Mouse (Mus musculus): ENCODE results near the gene B3gnt6. TPM values are rescaled to one million over a fixed set of nuclear protein-coding genes. Genes with fewer than 3 reads are reported as not detected.
"Not testable (repeated sequence)": the region's sequence is repeated elsewhere in the genome, so short reads cannot be mapped to it uniquely, and the experiment has no call there.

B3gnt6 gene
- polyA plus RNA-seq, 1 experiment from 2014 or later = 0.24 TPM

GRCm38 (mm10) chr7:98190578-98190977 is 8.7 kb downstream of the B3gnt6 start:
- whole genome bisulfite sequencing = 89% methylated on average over 1 of the region's 1 CpGs
- H3K4me3 ChIP-seq = no peak overlapping the region
- H3K4me2 ChIP-seq = no peak overlapping the region
- no peak overlapping the region for H3K27ac ChIP-seq (replicated peaks)
- no peaks in the 10 kb centered on the region for H3K36me3 ChIP-seq
- ATAC-seq (ENCODE audit: low read depth) = no peak
- H3K9ac ChIP-seq = no peak overlapping the region
- H3K9me3 ChIP-seq = no peaks in the 10 kb centered on the region
- H3K27me3 ChIP-seq = peaks cover 46% of the 10 kb centered on the region
- H3K4me1 ChIP-seq (replicated peaks) = peaks cover 40% of the 10 kb centered on the region

- no peak for ATAC-seq (ENCODE audit: low read depth)
- H3K9ac ChIP-seq = no peak overlapping the region
- no peak overlapping the region for H3K27ac ChIP-seq (replicated peaks)
- no peak overlapping the region for H3K4me3 ChIP-seq
- no peak overlapping the region for H3K4me2 ChIP-seq
- H3K27me3 ChIP-seq = peaks cover 38% of the 10 kb centered on the region
- H3K36me3 ChIP-seq = no peaks in the 10 kb centered on the region
- WGBS = 41% methylated on average over 3 of the region's 3 CpGs
- no peaks in the 10 kb centered on the region for H3K9me3 ChIP-seq
- peaks cover 48% of the 10 kb centered on the region for H3K4me1 ChIP-seq (replicated peaks)
These were observed 9.5 kb downstream of the B3gnt6 start for GRCm38 (mm10) chr7:98189745-98190144.

- Histone ChIP-seq H3K4me2 (no peak overlapping the region), H3K27ac (replicated peaks) (no peak overlapping the region), H3K27me3 (peaks cover 27% of the 10 kb centered on the region), H3K4me3 (no peak overlapping the region), H3K36me3 (no peaks in the 10 kb centered on the region), H3K4me1 (replicated peaks) (peaks cover 41% of the 10 kb centered on the region), H3K9me3 (no peaks in the 10 kb centered on the region), H3K9ac (no peak overlapping the region)
- ATAC-seq (ENCODE audit: low read depth) = no peak
- WGBS = 94% methylated on average over 2 of the region's 2 CpGs
These were observed 10.6 kb downstream of the B3gnt6 start for GRCm38 (mm10) chr7:98188680-98189079.

GRCm38 (mm10) chr7:98188238-98188637 is 11.0 kb downstream of the B3gnt6 start:
- peaks cover 22% of the 10 kb centered on the region for H3K27me3 ChIP-seq
- no peak for ATAC-seq (ENCODE audit: low read depth)
- no peak overlapping the region for H3K27ac ChIP-seq (replicated peaks)
- H3K9me3 ChIP-seq = no peaks in the 10 kb centered on the region
- H3K9ac ChIP-seq = no peak overlapping the region
- H3K36me3 ChIP-seq = no peaks in the 10 kb centered on the region
- WGBS = 95% methylated on average over 2 of the region's 2 CpGs
- no peak overlapping the region for H3K4me2 ChIP-seq
- H3K4me3 ChIP-seq = no peak overlapping the region
- peaks cover 36% of the 10 kb centered on the region for H3K4me1 ChIP-seq (replicated peaks)

DNA sequence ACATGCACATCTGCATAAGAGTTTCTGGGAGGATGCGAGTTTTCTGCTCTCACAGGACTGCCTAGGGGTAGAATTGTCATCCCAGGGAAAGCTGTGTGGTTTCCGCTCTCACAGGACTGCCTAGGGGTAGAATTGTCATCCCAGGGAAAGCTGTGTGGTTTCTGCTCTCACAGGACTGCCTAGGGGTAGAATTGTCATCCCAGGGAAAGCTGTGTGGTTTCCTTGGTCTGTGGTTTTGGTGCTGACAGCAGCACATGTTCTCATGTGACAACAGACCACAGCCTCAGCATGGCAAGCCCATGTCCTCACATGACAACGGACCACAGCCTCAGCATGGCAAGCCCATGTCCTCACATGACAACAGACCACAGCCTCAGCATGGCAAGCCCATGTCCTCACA is 11.9 kb downstream of the B3gnt6 start:
- 60% methylated on average over 3 of the region's 3 CpGs for WGBS
- Histone ChIP-seq H3K4me1 (replicated peaks) (peaks cover 34% of the 10 kb centered on the region), H3K27me3 (peaks cover 13% of the 10 kb centered on the region), H3K27ac (replicated peaks) (peak overlapping the region; percentile 77)
- H3K9me3 ChIP-seq; H3K9ac ChIP-seq; ATAC-seq (ENCODE audit: low read depth); H3K36me3 ChIP-seq; H3K4me3 ChIP-seq; H3K4me2 ChIP-seq: not testable (repeated sequence)

GRCm38 (mm10) chr7:98186637-98187036 is 12.6 kb downstream of the B3gnt6 start:
- Histone ChIP-seq H3K4me3 (no peak overlapping the region), H3K4me2 (no peak overlapping the region), H3K9ac (no peak overlapping the region), H3K27ac (replicated peaks) (peak overlapping the region; percentile 81), H3K9me3 (no peaks in the 10 kb centered on the region), H3K4me1 (replicated peaks) (peaks cover 34% of the 10 kb centered on the region), H3K27me3 (peaks cover 6% of the 10 kb centered on the region), H3K36me3 (no peaks in the 10 kb centered on the region)
- WGBS = 21% methylated on average over 8 of the region's 8 CpGs
- peak; percentile 77 for ATAC-seq (ENCODE audit: low read depth)

GRCm38 (mm10) chr7:98185326-98185725 is 14.0 kb downstream of the B3gnt6 start:
- Histone ChIP-seq H3K4me1 (replicated peaks) (peaks cover 34% of the 10 kb centered on the region), H3K4me2 (no peak overlapping the region), H3K27me3 (no peaks in the 10 kb centered on the region), H3K9ac (no peak overlapping the region), H3K4me3 (no peak overlapping the region), H3K36me3 (no peaks in the 10 kb centered on the region), H3K9me3 (no peaks in the 10 kb centered on the region), H3K27ac (replicated peaks) (peak overlapping the region; percentile 81)
- peak; percentile 16; the same call in 1 of the 2 replicates for ATAC-seq (ENCODE audit: low read depth)
- WGBS = 53% methylated on average over 6 of the region's 6 CpGs

- H3K4me3 ChIP-seq = peak overlapping the region; percentile 84
- WGBS = 72% methylated on average over 5 of the region's 5 CpGs
- H3K4me1 ChIP-seq (replicated peaks) = peaks cover 39% of the 10 kb centered on the region
- peak overlapping the region; percentile 83 for H3K9ac ChIP-seq
- peak; percentile 15; the same call in 1 of the 2 replicates for ATAC-seq (ENCODE audit: low read depth)
- H3K36me3 ChIP-seq = no peaks in the 10 kb centered on the region
- peak overlapping the region; percentile 67 for H3K4me2 ChIP-seq
- no peaks in the 10 kb centered on the region for H3K9me3 ChIP-seq
- H3K27ac ChIP-seq (replicated peaks) = 0 out of 2 replicates have a peak overlapping the region, but pooled peaks have one; percentile 33
- no peaks in the 10 kb centered on the region for H3K27me3 ChIP-seq
These were observed 20.6 kb downstream of the B3gnt6 start for GRCm38 (mm10) chr7:98178560-98179231.

GRCm38 (mm10) chr7:98177929-98178559 is 21.2 kb downstream of the B3gnt6 start, which contains the start of gene Capn5:
Capn5 (minus strand) TSS chr7:98178274.
- WGBS = under 1% methylated on average over 38 of the region's 44 CpGs
- H3K9me3 ChIP-seq = no peaks in the 10 kb centered on the region
- peak within 1 kb of the TSS; percentile 83 for H3K9ac ChIP-seq
- H3K4me3 ChIP-seq = peak within 1 kb of the TSS; percentile 84
- no peaks in the 10 kb centered on the region for H3K27me3 ChIP-seq
- H3K4me1 ChIP-seq (replicated peaks) = peaks cover 45% of the 10 kb centered on the region
- ATAC-seq (ENCODE audit: low read depth) = peak; percentile 88
- H3K27ac ChIP-seq (replicated peaks) = peak within 1 kb of the TSS; percentile 33
- peak within 1 kb of the TSS; percentile 67 for H3K4me2 ChIP-seq
- H3K36me3 ChIP-seq = no peaks in the 10 kb centered on the region

- peak overlapping the region; percentile 84 for H3K4me3 ChIP-seq
- H3K9ac ChIP-seq = peak overlapping the region; percentile 83
- no peaks in the 10 kb centered on the region for H3K36me3 ChIP-seq
- peak; percentile 64; the same call in 1 of the 2 replicates for ATAC-seq (ENCODE audit: low read depth)
- no peaks in the 10 kb centered on the region for H3K9me3 ChIP-seq
- peak overlapping the region; percentile 67 for H3K4me2 ChIP-seq
- peak overlapping the region; percentile 33 for H3K27ac ChIP-seq (replicated peaks)
- 9% methylated on average over 9 of the region's 9 CpGs for WGBS
- peaks cover 45% of the 10 kb centered on the region for H3K4me1 ChIP-seq (replicated peaks)
- H3K27me3 ChIP-seq = no peaks in the 10 kb centered on the region
These were observed 21.7 kb downstream of the B3gnt6 start for GRCm38 (mm10) chr7:98177566-98177928.

GRCm38 (mm10) chr7:98177071-98177485 is 22.2 kb downstream of the B3gnt6 start:
- peak; percentile 15 for ATAC-seq (ENCODE audit: low read depth)
- WGBS = 45% methylated on average over 2 of the region's 2 CpGs
- no peak overlapping the region for H3K27ac ChIP-seq (replicated peaks)
- no peaks in the 10 kb centered on the region for H3K9me3 ChIP-seq
- H3K36me3 ChIP-seq = no peaks in the 10 kb centered on the region
- H3K4me3 ChIP-seq = peak overlapping the region; percentile 84
- peak overlapping the region; percentile 83 for H3K9ac ChIP-seq
- H3K4me1 ChIP-seq (replicated peaks) = peaks cover 45% of the 10 kb centered on the region
- H3K27me3 ChIP-seq = no peaks in the 10 kb centered on the region
- H3K4me2 ChIP-seq = peak overlapping the region; percentile 67

GRCm38 (mm10) chr7:98176322-98177070 is 22.8 kb downstream of the B3gnt6 start:
- H3K9ac ChIP-seq = peak overlapping the region; percentile 83
- WGBS = 75% methylated on average over 8 of the region's 8 CpGs

More at GRCm38 (mm10) chr7:98176322-98177070, 22.8 kb downstream of the B3gnt6 start:
- ATAC-seq (ENCODE audit: low read depth) = no peak
- Histone ChIP-seq H3K36me3 (no peaks in the 10 kb centered on the region), H3K4me1 (replicated peaks) (peaks cover 48% of the 10 kb centered on the region), H3K4me2 (peak overlapping the region; percentile 67), H3K9me3 (no peaks in the 10 kb centered on the region), H3K27ac (replicated peaks) (no peak overlapping the region), H3K4me3 (peak overlapping the region; percentile 84), H3K27me3 (no peaks in the 10 kb centered on the region)
